Mouse (Mus musculus) layer of hippocampus, adult 18-20 months (tissue): Measurements from ENCODE around the gene Dntt. TPM values are rescaled to one million over a fixed set of nuclear protein-coding genes. Genes with fewer than 3 reads are reported as not detected.

Source experiments
- total RNA-seq, 2 experiments: library from RNA; stranded (reverse); gene quantifications; 2 replicates each; pipeline ENCODE4 v1.2.3; 2021

Dntt gene
- total RNA-seq, 2 experiments from 2014 or later = not detected

Other genes starting within 250 kb of the Dntt start
- gene Ccnj, start 198.0 kb upstream of the Dntt start, total RNA-seq = 1 to 10 TPM; 6.7 to 7.4 TPM
- 1 to 10 TPM; 5.4 to 7.6 TPM for gene Zfp518a, start 134.6 kb upstream of the Dntt start, total RNA-seq
- 1 to 10 TPM; 6.1 to 7.5 TPM for gene Blnk, start 34.7 kb upstream of the Dntt start, total RNA-seq
- 1 to 10 TPM; 6.1 to 9.4 TPM for gene Opalin, start 47.8 kb downstream of the Dntt start, total RNA-seq
- under 1 TPM; 0.51 to 0.72 TPM for gene Tll2, start 177.6 kb downstream of the Dntt start, total RNA-seq
- 100 to 1,000 TPM; 119 to 120 TPM for gene Tm9sf3, start 234.7 kb downstream of the Dntt start, total RNA-seq